Mouse (Mus musculus) forebrain, embryonic 11.5 days (tissue): Measurements from ENCODE around the gene Col23a1. TPM values are rescaled to one million over a fixed set of nuclear protein-coding genes. Genes with fewer than 3 reads are reported as not detected.

Experiments
- ATAC-seq: fragments of 200-750 bp; cut with Nextera tagmentation; replicated peaks from 2 replicates; pipeline ENCODE4 v1.8.0; 2017; ENCODE audit warnings: moderate TSS enrichment; ENCODE audit not compliant: low FRiP score
- DNase-seq: peaks from one replicate; pipeline ENCODE4 v3.0.0-alpha.2; 2017; ENCODE audit warnings: low spot score
- H3K27ac ChIP-seq: fragments of 300-500 bp; sonication (generic); 2 replicates; pipeline ENCODE4 v1.5.1; 2014; ENCODE audit warnings: low read depth, low read length
- H3K27me3 ChIP-seq: fragments of 300-500 bp; sonication (generic); 2 replicates; pipeline ENCODE4 v1.6.1; 2014; ENCODE audit warnings: mild to moderate bottlenecking, low read length, mixed read lengths; ENCODE audit not compliant: control insufficient read depth, insufficient read depth
- H3K36me3 ChIP-seq: fragments of 300-500 bp; sonication (generic); 2 replicates; pipeline ENCODE4 v1.6.1; 2014; ENCODE audit warnings: mild to moderate bottlenecking, low read length, moderate library complexity, mixed read lengths; ENCODE audit not compliant: control insufficient read depth, insufficient read depth
- H3K4me1 ChIP-seq: fragments of 300-500 bp; sonication (generic); replicated peaks from 2 replicates; pipeline ENCODE4 v1.6.1; 2014; ENCODE audit warnings: low read length, mixed read lengths; ENCODE audit not compliant: control insufficient read depth, insufficient read depth
- H3K4me2 ChIP-seq: fragments of 300-500 bp; sonication (generic); 2 replicates; pipeline ENCODE4 v1.6.1; 2014; ENCODE audit warnings: low read depth, mild to moderate bottlenecking, low read length, moderate library complexity, mixed read lengths; ENCODE audit not compliant: severe bottlenecking
- H3K4me3 ChIP-seq: fragments of 300-500 bp; sonication (generic); 2 replicates; pipeline ENCODE4 v1.5.1; 2014; ENCODE audit warnings: low read depth, low read length
- H3K9ac ChIP-seq: fragments of 300-500 bp; sonication (generic); 2 replicates; pipeline ENCODE4 v1.6.1; 2014; ENCODE audit warnings: low read length
- H3K9me3 ChIP-seq: fragments of 300-500 bp; sonication (generic); 2 replicates; pipeline ENCODE4 v1.6.1; 2016; ENCODE audit warnings: low read length, mixed read lengths; ENCODE audit not compliant: control insufficient read depth
- WGBS: fragments of 180-500 bp; shearing (Covaris S2); extraction: QIAGEN DNeasy Blood & Tissue Kit; methylation state at CpG from one replicate; pipeline ENCODE4 v1.1.7; 2014; 5-methylcytosine and 5-hydroxymethylcytosine counted together
- polyA plus RNA-seq: library from polyadenylated mRNA; unstranded; fragments of >200 nt; fragmentation: Nextera tagmentation; extraction: Ambion mirVana; gene quantifications from 2 replicates; pipeline ENCODE4 v1.2.1, GENCODE M21; 2014

Col23a1 gene
- polyA plus RNA-seq, 1 experiment from 2014 or later = 7.5 TPM

DNA sequence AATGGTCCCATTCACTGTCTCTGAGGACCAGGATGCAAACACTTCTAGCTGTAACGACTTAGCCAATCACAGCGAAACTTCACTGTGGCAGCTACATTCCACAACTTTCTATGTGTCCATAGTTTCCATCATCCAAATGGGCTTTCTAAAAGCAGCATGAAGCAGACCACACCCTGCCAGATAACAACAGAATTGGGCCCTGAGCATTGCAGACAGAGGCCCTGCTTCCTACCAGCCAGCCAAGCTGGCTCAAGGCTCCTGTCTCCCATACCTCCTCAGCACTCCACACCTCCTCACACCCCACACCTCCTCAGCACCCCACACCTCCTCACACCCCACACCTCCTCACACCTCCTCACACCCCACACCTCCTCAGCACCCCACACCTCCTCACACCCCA, 132.2 kb downstream of the Col23a1 start:
- Histone ChIP-seq H3K27ac (no peak overlapping the region), H3K9ac (no peak overlapping the region), H3K4me1 (no peaks in the 10 kb centered on the region), H3K9me3 (no peaks in the 10 kb centered on the region), H3K27me3 (no peaks in the 10 kb centered on the region), H3K4me3 (no peak overlapping the region), H3K4me2 (no peak overlapping the region), H3K36me3 (no peaks in the 10 kb centered on the region)
- ATAC-seq (no peak), DNase-seq (no peak)
- WGBS = 91% methylated on average over 2 of the region's 2 CpGs

DNA sequence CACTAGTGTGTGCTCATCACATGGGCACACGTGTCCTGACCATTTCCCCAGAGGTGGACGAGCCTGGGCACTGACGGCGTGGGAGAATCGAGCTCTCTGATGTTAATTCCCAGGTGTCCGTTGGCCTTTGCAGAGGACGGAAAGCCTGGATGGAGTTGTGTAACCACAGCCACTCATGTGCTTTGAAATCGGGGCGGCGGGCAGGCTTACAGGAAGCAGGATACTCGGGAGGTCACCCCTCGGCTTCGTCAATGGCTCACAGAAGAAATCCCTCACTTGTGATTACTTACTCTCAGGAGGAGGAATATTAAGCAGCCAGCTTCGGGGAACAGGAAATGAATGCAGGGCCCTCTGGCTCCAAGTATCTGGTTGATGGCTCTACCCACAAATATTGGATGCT, 133.0 kb downstream of the Col23a1 start:
- WGBS = 86% methylated on average over 14 of the region's 14 CpGs
- H3K9me3 ChIP-seq = no peaks in the 10 kb centered on the region
- DNase-seq (no peak), ATAC-seq (no peak)
- H3K4me1 ChIP-seq = no peaks in the 10 kb centered on the region
- H3K27me3 ChIP-seq = no peaks in the 10 kb centered on the region
- H3K9ac ChIP-seq = no peak overlapping the region
- no peaks in the 10 kb centered on the region for H3K36me3 ChIP-seq
- no peak overlapping the region for H3K4me2 ChIP-seq
- H3K4me3 ChIP-seq = no peak overlapping the region
- no peak overlapping the region for H3K27ac ChIP-seq

DNA sequence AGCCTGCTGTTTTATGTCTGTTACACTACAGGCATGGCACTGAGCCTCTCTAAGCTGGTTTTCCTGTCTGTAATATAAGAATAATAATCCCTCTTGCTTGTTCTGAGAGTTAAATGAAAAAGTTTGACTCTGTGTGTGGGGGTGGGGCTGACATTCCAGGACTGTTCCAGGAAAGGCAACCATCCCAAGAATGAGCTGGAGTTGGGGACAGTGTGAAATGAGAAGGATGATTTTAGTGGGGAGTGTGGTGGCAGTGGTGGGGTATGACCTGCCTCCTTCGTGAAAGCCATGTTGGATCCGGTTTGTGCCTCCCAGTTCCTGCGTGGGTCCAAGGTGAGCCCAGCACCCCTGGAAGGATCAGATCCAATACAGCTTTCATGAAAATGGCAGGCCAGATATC, 136.4 kb downstream of the Col23a1 start:
- Histone ChIP-seq H3K9me3 (no peaks in the 10 kb centered on the region), H3K27ac (no peak overlapping the region), H3K4me2 (no peak overlapping the region), H3K4me3 (no peak overlapping the region), H3K9ac (no peak overlapping the region), H3K36me3 (no peaks in the 10 kb centered on the region), H3K4me1 (no peaks in the 10 kb centered on the region), H3K27me3 (no peaks in the 10 kb centered on the region)
- DNase-seq (no peak), ATAC-seq (no peak)
- 92% methylated on average over 3 of the region's 3 CpGs for WGBS

DNA sequence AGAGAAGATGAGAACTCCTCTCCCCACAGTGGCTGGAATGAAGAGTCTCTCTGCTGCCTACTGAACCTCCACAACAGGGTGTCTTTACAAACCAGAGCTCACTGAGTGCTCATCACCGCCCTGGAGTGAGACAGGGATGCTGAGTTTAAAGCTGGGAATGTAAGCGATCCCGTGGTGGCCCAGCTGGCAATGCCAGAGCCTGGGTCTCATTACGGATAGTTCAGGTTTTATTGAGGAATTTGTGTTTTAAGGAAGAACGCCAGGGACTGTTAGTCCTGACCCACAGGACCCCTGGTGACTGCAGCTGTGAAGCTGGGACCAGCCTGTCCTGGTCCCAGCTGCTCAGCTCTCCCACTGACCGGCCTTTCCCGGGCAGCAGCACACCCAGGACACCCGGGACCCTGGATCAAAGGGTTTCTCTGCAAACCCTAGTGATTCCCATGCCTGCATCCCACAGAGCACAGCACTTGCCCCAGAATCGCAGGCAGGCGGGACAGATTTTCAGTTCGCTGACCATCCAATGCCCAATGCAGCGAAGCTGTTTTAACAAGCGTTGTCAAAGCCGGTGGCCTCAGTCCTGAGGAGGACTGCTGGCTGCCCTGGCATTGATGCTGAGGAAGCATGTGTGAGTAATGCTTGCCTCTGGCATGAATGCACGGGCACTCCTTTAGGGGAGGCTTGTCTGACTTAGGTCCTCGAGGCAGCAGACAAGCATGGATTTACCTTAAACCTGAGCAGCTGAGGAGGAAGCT, 139.9 kb downstream of the Col23a1 start:
- Histone ChIP-seq H3K36me3 (no peaks in the 10 kb centered on the region), H3K4me2 (no peak overlapping the region), H3K4me3 (no peak overlapping the region), H3K27ac (no peak overlapping the region), H3K27me3 (no peaks in the 10 kb centered on the region), H3K9me3 (no peaks in the 10 kb centered on the region), H3K9ac (no peak overlapping the region), H3K4me1 (no peaks in the 10 kb centered on the region)
- DNase-seq (no peak), ATAC-seq (no peak)
- WGBS = 46% methylated on average over 16 of the region's 16 CpGs

DNA sequence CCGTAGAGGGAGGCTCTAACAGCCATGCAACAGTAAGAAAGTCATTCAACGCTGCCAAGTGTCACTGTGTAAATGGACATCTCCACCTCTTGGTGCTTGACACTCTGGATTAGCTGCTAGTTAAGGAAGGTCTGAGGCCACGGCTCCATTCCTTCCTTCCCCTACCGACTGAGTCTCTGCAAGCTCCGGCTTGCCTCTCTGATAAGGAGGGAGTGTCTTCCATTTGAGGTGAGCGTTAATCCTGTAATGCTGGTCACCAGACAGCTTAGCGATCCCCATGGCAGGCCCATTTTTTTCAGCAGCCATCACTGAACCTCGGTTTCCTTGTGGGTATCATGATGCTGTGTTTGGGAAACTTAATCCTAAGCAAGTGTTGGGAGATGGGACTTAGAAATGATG, 140.5 kb downstream of the Col23a1 start:
- Histone ChIP-seq H3K4me2 (no peak overlapping the region), H3K9me3 (no peaks in the 10 kb centered on the region), H3K36me3 (no peaks in the 10 kb centered on the region), H3K9ac (no peak overlapping the region), H3K4me1 (no peaks in the 10 kb centered on the region), H3K27me3 (no peaks in the 10 kb centered on the region), H3K4me3 (no peak overlapping the region), H3K27ac (no peak overlapping the region)
- 71% methylated on average over 8 of the region's 8 CpGs for WGBS
- ATAC-seq (no peak), DNase-seq (no peak)

DNA sequence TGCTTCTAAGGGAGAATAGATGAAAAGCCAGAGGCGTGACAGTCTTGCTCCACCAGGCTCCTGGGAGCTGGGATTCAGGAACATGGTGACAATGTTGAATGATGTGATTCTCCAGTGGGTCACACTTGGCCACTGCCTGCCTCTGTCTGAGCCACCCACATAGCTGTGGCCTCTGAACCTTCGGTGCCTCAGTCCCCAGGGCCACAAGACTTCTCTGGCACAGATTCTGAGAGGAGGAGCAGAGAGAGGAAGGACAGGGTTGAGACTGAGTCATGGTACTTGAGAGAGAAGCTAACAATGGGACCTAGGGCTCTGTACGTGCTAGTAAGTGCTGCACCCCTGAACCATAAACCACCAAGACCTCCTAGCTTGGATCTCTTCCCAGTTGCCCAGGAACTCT, 141.6 kb downstream of the Col23a1 start:
- Histone ChIP-seq H3K27me3 (no peaks in the 10 kb centered on the region), H3K4me1 (no peaks in the 10 kb centered on the region), H3K9me3 (no peaks in the 10 kb centered on the region), H3K4me3 (no peak overlapping the region), H3K36me3 (no peaks in the 10 kb centered on the region), H3K4me2 (no peak overlapping the region), H3K9ac (no peak overlapping the region), H3K27ac (no peak overlapping the region)
- DNase-seq (no peak), ATAC-seq (no peak)
- WGBS = 84% methylated on average over 3 of the region's 3 CpGs

DNA sequence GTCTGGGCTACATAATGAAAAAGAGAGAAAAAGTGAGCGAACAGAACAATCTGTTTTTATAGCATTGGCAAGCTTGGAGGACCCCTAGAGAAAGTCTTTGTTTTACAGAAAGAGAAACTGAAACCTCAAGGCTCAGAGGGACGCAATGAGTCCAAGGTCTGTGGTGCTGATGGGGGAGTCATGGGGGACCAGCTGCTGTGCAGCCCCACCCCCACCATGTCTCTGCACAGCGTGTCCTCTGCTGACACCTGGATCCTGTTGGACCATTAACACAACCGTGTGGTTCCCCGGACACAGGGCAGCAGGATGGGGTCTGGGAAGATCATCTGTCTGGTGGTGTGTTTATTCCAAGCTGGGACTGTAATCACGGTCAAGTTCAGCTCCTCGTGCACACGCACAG, 142.2 kb downstream of the Col23a1 start:
- no peak for DNase-seq
- Histone ChIP-seq H3K9ac (no peak overlapping the region), H3K4me2 (no peak overlapping the region), H3K9me3 (no peaks in the 10 kb centered on the region), H3K4me1 (no peaks in the 10 kb centered on the region), H3K27me3 (no peaks in the 10 kb centered on the region), H3K27ac (no peak overlapping the region), H3K4me3 (no peak overlapping the region), H3K36me3 (no peaks in the 10 kb centered on the region)
- 88% methylated on average over 8 of the region's 8 CpGs for WGBS
- no peak for ATAC-seq

DNA sequence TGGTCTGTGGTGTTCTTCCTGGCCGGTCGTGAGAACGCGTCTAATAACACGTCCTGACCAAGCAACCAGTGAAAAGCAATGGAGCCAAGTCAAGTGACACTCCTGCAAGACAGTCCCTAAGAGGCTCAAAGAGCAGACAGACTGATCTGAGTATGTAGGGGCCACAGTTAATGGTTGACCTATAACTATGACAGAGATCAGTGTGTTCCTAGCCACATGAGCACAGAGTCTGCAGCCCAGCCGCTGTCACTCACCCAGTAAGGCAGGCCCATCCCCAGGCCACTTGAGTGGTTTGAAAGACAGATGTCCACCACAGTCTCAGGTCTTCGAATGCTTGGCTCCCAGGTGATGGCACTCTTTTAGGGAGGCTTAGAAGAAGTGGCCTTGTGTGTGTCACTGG, 152.3 kb downstream of the Col23a1 start:
- WGBS = 96% methylated on average over 7 of the region's 7 CpGs
- Histone ChIP-seq H3K9ac (no peak overlapping the region), H3K4me3 (no peak overlapping the region), H3K4me1 (no peaks in the 10 kb centered on the region), H3K36me3 (no peaks in the 10 kb centered on the region), H3K27me3 (no peaks in the 10 kb centered on the region), H3K4me2 (no peak overlapping the region), H3K9me3 (no peaks in the 10 kb centered on the region; the same call in 1 of the 2 replicates), H3K27ac (no peak overlapping the region)
- no peak for ATAC-seq
- DNase-seq = no peak

DNA sequence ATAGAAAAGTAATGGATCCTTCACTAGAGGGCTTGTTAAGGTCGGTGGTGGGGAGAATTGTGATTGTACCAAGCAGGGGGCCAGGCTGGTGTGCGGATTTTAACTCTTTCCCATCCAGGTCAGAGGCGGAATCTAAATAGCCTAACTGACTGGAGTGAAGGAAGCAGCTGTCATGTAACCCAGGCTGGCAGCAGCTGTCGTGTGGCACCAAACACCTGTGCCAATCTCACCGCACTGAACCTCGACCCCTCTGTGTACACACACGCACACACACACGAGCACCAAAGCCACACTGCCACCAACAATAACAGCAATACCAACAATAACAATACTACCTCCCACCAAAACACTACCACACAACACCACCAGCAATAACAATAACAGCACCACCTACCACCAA, 152.9 kb downstream of the Col23a1 start:
- H3K27me3 ChIP-seq = no peaks in the 10 kb centered on the region
- no peak overlapping the region for H3K4me3 ChIP-seq
- 82% methylated on average over 8 of the region's 8 CpGs for WGBS
- no peaks in the 10 kb centered on the region for H3K36me3 ChIP-seq
- DNase-seq = no peak
- H3K4me2 ChIP-seq = no peak overlapping the region
- no peak for ATAC-seq
- H3K27ac ChIP-seq = no peak overlapping the region
- H3K4me1 ChIP-seq = no peaks in the 10 kb centered on the region
- H3K9ac ChIP-seq = no peak overlapping the region
- no peaks in the 10 kb centered on the region for H3K9me3 ChIP-seq
